Mouse (Mus musculus) c-Kit-positive CD71-positive TER-119-positive erythroid progenitor cells, embryonic 14.5 days (primary cell): ENCODE results near the gene Cxcl5.
"Not testable (repeated sequence)": the region's sequence is repeated elsewhere in the genome, so short reads cannot be mapped to it uniquely, and the experiment has no call there.

Source experiments
- DNase-seq: peaks from one replicate; pipeline ENCODE4 v3.0.0-alpha.2; 2013; ENCODE audit warnings: low spot score

The Cxcl5 gene

DNA sequence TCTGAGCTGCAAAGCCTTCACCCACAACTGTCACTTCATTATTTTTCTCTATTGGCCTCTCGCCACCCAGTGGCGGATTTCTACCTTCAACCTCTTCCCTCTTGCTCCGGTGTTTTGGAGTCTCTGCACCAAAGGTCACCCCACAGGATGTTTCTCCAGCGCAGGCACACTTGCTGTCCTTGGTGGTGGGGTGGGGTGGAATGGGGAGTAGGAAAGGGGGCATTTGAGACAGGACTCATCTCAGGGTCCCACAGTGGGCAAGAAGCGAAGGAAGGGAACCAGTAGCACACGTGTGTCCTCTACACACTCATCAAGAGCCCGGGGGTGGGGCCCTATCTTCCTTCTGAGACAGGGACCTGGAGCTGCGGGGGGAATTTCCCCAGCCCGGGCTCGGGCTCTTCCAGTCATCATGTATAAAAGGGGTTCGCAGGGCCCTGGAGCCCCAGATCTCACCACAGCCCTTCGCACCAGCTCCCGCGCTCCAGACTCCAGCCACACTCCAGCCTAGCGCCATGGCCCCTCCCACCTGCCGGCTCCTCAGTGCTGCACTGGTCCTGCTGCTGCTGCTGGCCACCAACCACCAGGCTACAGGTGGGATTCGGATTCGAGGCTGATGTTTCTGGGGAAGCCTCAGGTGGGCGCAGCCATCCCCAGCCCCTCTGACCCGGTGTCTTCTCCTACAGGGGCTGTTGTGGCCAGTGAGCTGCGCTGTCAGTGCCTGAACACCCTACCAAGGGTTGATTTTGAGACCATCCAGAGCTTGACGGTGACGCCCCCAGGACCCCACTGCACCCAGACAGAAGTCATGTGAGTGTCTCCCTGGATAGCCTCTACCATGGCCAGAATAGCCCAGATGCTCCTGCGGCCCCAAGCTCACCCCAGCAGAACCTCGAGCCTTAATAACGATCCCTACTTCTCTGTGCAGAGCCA lies 26.8 kb downstream of the Cxcl5 start, which contains the start of gene Cxcl3:
TSS of gene Cxcl3 (plus strand) at position 445 of the 930 bp plus-strand sequence.
- DNase-seq = no peak

DNA sequence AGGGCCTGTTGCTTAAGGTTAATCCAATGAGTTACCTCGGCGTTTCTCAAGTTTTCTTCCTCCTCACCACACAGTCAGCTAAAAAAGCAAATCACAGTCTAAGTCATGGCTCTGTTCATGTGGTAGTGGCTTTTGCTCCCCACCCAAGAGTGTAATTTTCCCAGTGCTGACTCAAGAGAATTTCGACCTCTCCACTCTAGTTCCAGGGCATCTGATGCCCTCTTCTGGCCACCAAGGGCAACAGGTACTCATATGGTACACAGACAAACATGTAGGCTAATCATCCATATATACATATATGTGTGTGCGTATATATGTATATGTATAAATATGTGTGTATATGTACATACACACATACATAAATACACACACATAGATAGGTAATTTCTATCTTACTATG lies 29.0 kb downstream of the Cxcl5 start:
- no peak for DNase-seq

DNA sequence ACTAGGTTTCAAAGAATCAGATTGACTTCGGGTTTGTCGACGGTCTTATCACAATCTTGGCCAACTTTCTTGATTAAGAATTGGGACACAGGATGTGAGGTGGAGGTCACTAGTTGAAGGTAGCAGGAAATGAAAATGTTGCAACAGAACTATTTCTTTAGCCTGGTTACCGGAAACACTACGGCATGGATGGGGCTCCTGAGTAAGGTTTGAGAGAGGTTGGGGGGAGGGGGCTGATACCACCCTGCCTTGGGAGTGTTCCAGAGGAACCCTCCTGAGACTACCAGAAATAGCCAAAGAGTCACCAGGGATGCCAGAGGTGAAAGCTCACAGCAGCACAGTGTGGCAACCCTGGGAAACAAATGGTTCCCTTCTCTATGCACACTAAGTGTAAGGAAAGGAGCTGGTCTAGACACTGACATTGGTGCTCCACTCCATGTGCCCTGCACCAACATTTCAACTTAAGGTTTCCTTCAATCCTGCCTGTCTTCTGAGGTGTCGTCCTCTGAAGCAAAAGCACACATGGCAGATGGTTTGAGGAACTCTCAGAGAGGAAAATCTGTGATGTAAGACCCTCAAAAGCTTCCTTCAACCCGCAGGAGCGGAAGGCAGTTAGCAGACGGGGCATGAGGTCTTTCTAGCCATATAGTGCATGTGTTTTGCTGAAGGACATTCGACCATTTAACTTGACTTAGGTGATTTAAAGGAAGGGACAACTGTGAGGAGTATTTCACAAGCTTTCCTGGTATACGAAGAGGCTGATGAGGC lies 30.3 kb downstream of the Cxcl5 start:
- DNase-seq = no peak

DNA sequence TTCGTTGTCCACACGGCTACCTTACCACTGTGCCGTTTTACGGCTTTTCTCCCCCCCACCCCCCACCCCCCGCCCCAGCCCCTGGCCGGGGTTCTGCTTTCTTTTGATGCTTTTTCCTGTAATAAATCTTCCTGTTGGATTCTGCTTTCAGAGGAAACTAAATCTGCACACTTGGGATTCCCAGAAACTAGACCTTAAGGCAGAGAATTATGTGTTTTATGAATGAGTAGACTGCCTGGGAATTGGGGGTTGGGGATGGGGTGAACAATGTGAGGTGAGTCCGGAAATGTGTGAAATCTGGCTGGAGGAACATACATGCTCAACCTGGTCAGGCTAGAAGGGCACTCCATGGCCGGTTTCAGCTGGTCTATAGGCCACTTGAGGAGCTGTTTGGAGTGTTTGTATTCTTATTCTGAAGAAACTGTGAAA lies 30.9 kb downstream of the Cxcl5 start:
- DNase-seq = no peak

DNA sequence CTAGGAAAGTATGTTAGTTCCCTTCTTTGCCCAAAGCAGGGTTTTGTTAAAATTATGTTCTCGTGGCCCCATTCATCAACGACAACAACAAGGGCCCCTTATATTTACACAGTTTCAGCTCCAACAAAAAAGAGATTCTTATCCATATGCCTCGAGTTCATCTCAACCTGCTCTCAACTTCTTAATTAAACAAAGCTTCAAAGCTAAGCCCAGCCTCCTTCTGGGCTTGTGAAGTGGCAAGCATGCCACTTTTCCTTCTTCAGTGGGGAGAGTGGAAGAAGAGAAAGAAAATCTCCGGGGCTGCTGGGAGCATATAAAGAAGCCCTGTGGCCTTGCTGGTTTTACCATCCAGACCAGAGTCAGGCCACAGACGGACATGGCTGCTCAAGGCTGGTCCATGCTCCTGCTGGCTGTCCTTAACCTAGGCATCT lies 35.0 kb downstream of the Cxcl5 start, which contains the start of gene Cxcl15:
TSS of gene Cxcl15 (plus strand) at position 340 of the 431 bp plus-strand sequence.
- no peak for DNase-seq

DNA sequence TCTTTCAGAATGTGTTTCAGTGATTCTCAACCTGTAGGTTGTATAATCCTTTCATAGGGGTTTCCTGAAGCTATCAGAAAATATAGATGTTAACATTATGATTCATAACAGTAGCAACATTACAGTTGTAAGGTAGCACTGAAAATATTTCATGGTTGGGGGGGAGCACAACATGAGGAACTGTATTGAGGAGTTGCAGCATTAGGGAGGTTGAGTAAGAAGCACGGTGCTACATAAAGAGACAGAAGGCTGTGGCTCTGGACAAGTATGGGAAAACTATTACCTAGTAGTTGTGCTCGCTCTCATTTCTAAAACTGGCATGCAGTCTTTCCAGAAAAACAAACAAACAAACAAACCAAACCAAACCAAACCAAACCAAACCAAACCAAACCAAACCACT lies 36.2 kb downstream of the Cxcl5 start:
- not testable (repeated sequence) for DNase-seq

DNA sequence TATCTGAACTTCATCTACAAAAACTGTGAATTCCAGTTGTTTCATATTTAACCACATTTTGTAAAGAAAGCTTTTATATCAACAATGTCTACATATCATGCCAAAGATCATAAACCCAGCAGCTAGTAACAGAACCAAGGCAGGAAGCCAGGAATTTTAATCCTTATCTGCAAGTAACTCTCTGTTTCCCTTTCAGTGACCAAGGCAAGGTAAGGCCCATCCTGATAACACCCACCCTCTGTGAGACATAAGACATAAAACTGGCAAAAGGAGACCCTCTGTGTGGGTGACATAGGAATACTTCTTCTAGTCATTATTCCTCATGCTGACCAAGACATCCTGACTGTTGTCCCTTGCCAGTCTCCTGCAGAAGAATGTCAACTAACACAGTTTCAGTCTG lies 45.4 kb downstream of the Cxcl5 start:
- DNase-seq = no peak

DNA sequence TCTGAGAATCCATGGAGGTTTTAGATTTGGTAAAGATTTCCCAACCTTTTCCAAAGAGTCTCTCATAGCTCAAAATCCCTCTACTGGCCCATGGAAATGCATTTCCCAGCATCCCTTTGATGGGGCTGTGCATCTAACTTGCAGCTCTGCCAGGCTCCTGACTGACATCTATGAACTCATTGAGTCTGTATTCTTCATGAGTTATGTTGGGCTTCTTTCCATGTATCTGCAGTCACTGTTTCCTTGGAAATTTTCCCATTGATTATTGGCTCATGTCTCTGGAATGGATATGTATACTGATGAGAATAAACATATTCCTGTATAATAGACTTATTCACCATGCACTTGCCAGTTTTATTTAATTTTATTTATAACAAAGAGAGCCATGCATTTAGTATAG lies 46.9 kb downstream of the Cxcl5 start:
- DNase-seq = no peak

DNA sequence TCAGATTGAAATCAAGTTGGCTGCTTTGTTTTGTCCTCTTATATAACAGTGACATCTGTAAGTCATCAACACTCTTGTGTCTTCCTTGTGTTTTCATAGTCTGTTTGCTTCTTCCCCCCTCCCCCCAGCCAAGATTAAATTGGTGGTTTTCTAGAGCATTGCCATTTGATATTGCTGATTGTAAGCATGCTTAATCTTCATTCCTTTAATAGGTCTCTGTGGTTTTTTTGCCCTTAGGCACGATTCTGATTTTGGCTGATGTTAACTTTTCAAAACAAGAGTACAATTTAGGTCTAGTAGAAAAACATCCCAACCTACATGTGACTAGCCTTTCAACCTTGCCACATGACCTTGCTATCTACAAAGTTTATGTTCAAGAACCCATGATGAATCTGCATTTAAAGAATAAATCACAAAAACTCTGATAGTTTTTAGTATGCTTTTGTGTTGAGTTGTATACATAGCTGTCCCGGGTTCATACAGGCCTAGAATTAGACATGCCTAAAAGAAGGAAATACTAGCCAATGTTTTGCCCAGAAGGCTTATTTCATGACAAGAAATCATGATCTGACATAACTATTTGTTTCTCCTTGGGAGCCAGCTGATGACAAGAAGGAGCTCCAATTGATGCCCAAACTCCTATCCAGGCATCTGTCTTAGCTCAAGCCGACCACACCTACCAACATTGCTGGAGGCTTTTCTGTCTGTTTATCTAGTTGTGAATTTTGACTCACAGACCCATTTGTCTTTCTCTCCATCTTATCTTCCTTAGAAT lies 48.2 kb downstream of the Cxcl5 start:
- no peak for DNase-seq
